Mouse (Mus musculus) ES-E14 (cell line): Measurements from ENCODE around the gene Glt8d2.

Experiments used
- HCFC1 ChIP-seq: IDR thresholded peaks from 2 replicates; pipeline ENCODE4 v1.6.1; 2012; ENCODE audit warnings: low read length, inconsistent platforms, borderline replicate concordance; ENCODE audit not compliant: insufficient read depth
- MAFK ChIP-seq: IDR thresholded peaks from 2 replicates; pipeline ENCODE4 v1.6.1; 2014; ENCODE audit warnings: mild to moderate bottlenecking, low read depth, low read length, inconsistent platforms; ENCODE audit not compliant: insufficient read depth
- ZC3H11A ChIP-seq: IDR thresholded peaks from 2 replicates; pipeline ENCODE4 v1.6.1; 2012; ENCODE audit warnings: low read depth, mild to moderate bottlenecking, inconsistent platforms, low read length, borderline replicate concordance
- ZNF384 ChIP-seq: IDR thresholded peaks from 2 replicates; pipeline ENCODE4 v1.6.1; 2012; ENCODE audit warnings: low read depth, low read length, inconsistent platforms

DNA sequence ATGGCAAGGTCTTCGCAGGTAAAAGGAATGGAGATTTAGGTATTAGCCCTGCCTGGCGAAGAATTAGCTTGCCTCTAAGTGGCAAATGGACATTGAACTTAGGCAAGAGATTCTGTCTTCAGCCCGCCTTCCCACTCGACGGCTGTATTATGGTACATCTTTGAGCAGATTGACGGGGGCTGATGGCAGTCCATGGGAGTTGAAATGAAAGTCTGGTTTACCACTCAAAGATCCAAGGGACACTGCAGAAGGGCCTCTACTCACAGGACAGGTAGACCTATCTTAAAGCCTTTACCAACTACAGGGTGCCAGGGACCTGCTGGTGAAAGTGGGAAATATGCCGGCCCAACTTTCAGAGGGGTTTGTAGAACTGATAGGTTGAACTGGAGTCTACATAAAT lies 60.0 kb downstream of the Glt8d2 start:
- TF ChIP-seq ZNF384 = no peak
- TF ChIP-seq HCFC1 = no peak
- TF ChIP-seq MAFK = no peak
- no peak for TF ChIP-seq ZC3H11A
